Mouse (Mus musculus): ENCODE results near the gene Grid1. TPM values are rescaled to one million over a fixed set of nuclear protein-coding genes. Genes with fewer than 3 reads are reported as not detected.
A peak's percentile ranks its signal among the peaks of the same experiment; 100 is the strongest.

The Grid1 gene
- polyA plus RNA-seq, 1 experiment from 2014 or later = 5.2 TPM

DNA sequence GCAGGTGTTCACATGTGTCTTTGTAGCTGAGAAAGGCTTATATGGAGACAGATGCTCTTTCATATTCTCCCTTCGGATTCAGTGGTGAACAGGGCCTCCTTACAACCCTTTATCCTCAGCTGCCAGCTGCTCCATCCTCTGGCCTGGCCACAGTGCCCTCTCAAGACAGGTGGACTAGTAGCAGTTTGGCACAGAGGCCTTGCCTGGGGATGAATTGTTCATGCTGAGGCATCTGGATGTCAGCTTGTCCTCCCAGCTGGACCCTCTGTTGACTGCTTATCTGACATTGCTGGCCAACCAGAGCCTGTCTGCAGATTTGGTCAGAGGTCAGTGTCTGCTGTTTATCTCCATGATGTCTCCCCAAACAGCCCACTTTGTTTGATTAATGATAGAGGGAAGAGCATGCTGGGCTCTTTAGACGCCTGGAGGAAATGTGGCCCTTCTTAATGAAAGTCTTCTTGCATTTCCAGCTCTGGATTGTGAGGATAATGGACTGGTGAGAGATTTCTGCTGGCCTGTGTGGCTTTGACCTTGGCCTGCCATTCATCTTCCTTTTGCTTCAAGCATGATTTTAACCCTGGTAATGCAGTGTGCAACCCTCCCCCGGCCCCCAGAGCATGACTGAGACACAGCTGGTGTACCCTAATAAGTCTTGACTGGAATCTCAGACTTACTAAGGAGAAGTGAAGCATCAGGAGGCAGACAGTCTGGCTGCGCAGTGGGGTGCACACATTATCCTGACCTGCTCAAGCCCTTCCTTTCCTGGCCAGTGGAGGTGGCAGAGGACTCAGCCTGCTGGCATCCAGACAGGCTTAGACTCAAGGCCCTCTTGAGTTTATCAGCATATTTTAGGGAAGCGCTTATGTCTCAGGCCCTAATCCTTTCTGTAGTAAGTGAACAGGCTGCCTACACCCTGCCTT, 493.7 kb downstream of the Grid1 start:
- H3K27me3 ChIP-seq = no peaks in the 10 kb centered on the region
- no peaks in the 10 kb centered on the region for H3K36me3 ChIP-seq
- WGBS = 52% methylated on average over 5 of the region's 5 CpGs
- no peaks in the 10 kb centered on the region for H3K4me1 ChIP-seq (replicated peaks)
- no peak overlapping the region for H3K9ac ChIP-seq
- H3K4me2 ChIP-seq = no peak overlapping the region
- H3K4me3 ChIP-seq = no peak overlapping the region
- no peak overlapping the region for H3K27ac ChIP-seq (replicated peaks)
- no peak; the same call in 1 of the 2 replicates for ATAC-seq (ENCODE audit: low read depth)
- no peaks in the 10 kb centered on the region for H3K9me3 ChIP-seq

DNA sequence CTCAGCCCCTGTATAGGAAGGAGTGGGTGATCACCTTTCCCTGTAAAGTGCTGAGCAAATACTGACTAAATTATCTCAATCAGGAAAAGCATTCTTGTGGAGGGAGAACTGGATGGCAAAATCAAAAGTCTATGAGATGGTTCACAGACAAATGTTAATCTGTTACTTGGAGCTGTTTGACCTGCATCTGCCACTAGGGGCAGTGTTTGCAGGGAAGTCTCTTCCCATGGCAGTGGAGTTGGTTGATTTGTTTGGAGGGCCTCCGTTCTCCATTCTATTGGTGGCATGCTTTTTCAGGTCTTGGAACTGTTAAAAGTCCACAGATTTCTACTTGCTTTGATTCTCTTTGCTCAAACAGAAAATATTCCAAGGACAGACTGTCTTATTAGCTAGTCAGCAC, 506.4 kb downstream of the Grid1 start:
- Histone ChIP-seq H3K4me2 (no peak overlapping the region), H3K4me1 (replicated peaks) (no peaks in the 10 kb centered on the region), H3K36me3 (no peaks in the 10 kb centered on the region), H3K9ac (no peak overlapping the region), H3K27me3 (no peaks in the 10 kb centered on the region), H3K27ac (replicated peaks) (no peak overlapping the region), H3K9me3 (no peaks in the 10 kb centered on the region), H3K4me3 (no peak overlapping the region)
- ATAC-seq (ENCODE audit: low read depth) = no peak
- WGBS = 70% methylated on average over 1 of the region's 1 CpGs

DNA sequence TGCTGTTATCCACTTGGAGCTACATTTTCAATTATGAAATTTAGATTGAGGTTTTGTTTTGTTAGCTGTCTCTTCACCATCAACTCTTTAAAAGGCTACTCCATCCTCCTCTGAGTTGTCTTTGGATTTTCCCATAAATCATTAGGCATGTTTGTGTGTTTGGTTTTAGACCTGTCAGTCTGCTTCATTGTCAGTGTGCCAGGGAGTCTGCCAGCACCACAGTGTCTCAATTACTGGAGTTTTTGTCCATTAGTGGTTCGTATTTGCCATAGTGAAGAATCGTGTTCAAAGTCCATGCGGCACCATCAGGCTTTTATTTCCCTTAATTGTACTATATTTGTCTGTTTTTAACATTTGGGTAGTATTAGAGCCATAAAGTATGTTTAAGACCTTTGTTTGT, 516.7 kb downstream of the Grid1 start:
- no peaks in the 10 kb centered on the region for H3K4me1 ChIP-seq (replicated peaks)
- H3K27ac ChIP-seq (replicated peaks) = no peak overlapping the region
- ATAC-seq (ENCODE audit: low read depth) = no peak
- no peaks in the 10 kb centered on the region for H3K27me3 ChIP-seq
- WGBS = 86% methylated on average over 3 of the region's 3 CpGs
- H3K36me3 ChIP-seq = no peaks in the 10 kb centered on the region
- no peaks in the 10 kb centered on the region for H3K9me3 ChIP-seq
- H3K9ac ChIP-seq = no peak overlapping the region
- H3K4me2 ChIP-seq = no peak overlapping the region
- no peak overlapping the region for H3K4me3 ChIP-seq

DNA sequence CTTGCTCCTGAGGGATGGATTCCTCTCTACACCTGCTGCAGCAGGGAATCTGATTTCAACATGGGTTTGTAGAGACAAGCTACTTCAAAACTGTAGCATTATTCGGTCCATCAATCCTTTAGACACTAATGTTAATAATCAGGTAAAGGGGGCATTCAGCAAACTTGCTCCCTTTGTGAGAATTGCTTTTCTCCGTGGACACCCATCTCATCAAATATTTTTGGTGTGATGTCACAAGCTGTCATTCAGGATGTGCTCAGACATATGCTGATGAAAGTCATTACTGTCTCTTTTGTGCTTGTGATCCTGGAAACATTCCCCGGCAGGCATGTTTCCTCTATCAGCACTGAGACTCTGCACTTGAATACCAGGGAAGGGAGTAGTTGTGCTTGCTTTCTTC, 536.1 kb downstream of the Grid1 start:
- Histone ChIP-seq H3K27me3 (no peaks in the 10 kb centered on the region), H3K4me1 (replicated peaks) (0 out of 2 replicates have a peak, but pooled peaks cover 8% of the 10 kb centered on the region), H3K36me3 (no peaks in the 10 kb centered on the region), H3K9ac (no peak overlapping the region), H3K9me3 (no peaks in the 10 kb centered on the region), H3K4me2 (no peak overlapping the region), H3K4me3 (no peak overlapping the region), H3K27ac (replicated peaks) (no peak overlapping the region)
- no peak for ATAC-seq (ENCODE audit: low read depth)
- WGBS = 67% methylated on average over 3 of the region's 3 CpGs

DNA sequence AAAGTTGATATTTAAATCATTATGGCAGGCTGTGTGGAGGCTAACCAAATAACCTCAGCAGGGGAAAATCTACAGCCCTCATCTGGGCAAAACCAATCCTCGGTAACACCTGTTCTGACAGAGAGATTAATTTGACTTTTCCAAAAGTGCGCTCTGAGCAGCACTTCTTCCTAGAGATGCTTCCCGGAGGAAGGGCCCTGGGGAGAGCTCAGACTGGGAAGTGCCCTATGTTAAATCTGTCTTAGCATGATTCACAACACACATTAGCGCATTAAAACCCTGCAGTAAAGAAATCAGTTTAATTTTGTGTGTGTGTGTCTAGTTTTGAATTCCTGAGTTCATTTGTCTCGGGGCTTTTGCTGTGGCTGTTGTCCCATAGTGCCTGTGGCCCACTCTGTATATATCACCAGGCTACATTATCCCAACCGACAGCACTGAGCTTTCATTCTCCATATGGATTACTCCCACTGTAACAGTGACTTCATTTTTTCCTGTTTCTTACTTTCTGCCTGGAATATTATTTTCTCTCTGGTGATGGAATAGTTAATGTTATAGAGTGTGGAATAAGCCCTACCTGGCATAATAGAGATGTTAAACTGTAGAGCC, 536.7 kb downstream of the Grid1 start:
- 0 out of 2 replicates have a peak, but pooled peaks cover 8% of the 10 kb centered on the region for H3K4me1 ChIP-seq (replicated peaks)
- H3K4me2 ChIP-seq = no peak overlapping the region
- H3K9ac ChIP-seq = no peak overlapping the region
- ATAC-seq (ENCODE audit: low read depth) = peak; percentile 61
- H3K27ac ChIP-seq (replicated peaks) = no peak overlapping the region
- no peaks in the 10 kb centered on the region for H3K27me3 ChIP-seq
- WGBS = 67% methylated on average over 6 of the region's 6 CpGs
- H3K9me3 ChIP-seq = no peaks in the 10 kb centered on the region
- no peak overlapping the region for H3K4me3 ChIP-seq
- H3K36me3 ChIP-seq = no peaks in the 10 kb centered on the region

DNA sequence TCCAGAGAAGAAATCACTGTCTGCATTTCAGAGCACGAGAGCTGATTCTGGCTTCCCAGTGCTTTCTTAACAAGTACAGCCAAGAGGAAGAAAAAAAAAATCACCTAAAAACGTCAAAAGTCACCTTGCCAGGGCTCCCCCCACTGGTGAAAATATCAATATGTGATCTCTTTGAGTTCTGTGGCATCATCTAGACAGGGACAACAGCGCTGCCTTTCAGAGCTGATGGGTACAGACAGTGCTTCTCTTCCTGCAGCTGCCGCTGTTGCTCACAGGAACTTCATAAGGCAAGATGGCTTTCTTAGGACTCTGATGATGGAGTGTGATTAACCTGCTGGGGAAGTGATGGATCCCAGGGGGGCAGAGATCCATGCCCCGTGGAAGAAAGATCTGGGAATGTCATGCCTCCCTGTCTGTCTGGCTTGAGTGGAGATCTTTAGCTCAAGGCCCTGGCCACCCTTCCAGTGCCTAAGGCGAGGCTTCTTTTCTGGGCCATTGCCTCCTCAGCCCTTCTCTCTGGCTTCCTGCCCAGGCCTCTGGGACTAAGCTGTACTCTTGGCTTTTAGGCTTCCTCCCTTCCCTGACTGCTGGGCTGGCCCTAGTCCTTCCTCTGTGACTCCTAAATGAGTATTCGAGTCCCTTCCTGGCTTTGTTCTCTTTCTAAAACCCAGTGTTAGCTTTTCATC, 538.4 kb downstream of the Grid1 start:
- Histone ChIP-seq H3K4me3 (no peak overlapping the region), H3K27me3 (no peaks in the 10 kb centered on the region), H3K36me3 (no peaks in the 10 kb centered on the region), H3K27ac (replicated peaks) (no peak overlapping the region), H3K9ac (no peak overlapping the region), H3K9me3 (no peaks in the 10 kb centered on the region), H3K4me2 (no peak overlapping the region), H3K4me1 (replicated peaks) (0 out of 2 replicates have a peak, but pooled peaks cover 8% of the 10 kb centered on the region)
- no peak for ATAC-seq (ENCODE audit: low read depth)
- WGBS = 57% methylated on average over 7 of the region's 7 CpGs

DNA sequence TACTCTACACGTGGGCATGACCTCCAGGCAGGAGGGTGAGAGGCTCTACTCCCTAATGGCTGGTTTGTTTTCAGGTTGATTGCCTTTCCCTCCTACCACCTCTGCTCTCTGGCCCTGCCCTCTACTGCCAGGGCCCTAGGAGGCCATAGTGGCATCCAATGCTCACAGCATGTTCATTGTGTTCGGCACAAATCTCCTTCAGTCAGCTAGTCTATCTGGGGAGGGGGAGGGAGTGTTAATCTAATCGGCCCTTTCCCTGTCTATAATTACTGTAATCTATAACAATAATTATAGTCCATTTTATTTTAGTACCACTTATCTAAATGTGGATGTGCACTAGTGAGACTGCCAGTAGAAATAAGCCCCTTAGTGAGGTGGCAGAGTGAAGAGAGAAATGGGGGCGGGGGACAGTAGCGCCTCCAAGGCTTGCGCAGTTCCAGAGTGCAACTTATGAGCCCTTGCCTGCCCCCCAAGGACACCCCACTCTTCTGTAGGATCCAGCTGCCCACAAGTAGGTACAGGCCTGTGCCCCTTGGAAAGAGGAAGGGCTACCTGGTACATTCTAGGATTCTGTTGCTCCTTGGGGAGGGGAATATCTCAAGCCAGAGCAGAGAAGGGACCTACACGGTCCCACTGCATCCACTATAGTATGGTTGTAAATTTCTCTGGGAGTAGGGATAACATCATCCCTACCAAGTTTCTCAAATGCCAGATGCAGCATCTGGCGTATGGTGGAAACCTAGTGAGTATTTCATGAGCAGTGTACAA, 545.5 kb downstream of the Grid1 start:
- 67% methylated on average over 8 of the region's 8 CpGs for WGBS
- H3K9me3 ChIP-seq = no peaks in the 10 kb centered on the region
- H3K27me3 ChIP-seq = no peaks in the 10 kb centered on the region
- H3K4me2 ChIP-seq = no peak overlapping the region
- H3K9ac ChIP-seq = no peak overlapping the region
- peak; percentile 47; the same call in 1 of the 2 replicates for ATAC-seq (ENCODE audit: low read depth)
- no peaks in the 10 kb centered on the region for H3K36me3 ChIP-seq
- no peak overlapping the region for H3K4me3 ChIP-seq
- no peak overlapping the region for H3K27ac ChIP-seq (replicated peaks)
- 0 out of 2 replicates have a peak, but pooled peaks cover 7% of the 10 kb centered on the region for H3K4me1 ChIP-seq (replicated peaks)

DNA sequence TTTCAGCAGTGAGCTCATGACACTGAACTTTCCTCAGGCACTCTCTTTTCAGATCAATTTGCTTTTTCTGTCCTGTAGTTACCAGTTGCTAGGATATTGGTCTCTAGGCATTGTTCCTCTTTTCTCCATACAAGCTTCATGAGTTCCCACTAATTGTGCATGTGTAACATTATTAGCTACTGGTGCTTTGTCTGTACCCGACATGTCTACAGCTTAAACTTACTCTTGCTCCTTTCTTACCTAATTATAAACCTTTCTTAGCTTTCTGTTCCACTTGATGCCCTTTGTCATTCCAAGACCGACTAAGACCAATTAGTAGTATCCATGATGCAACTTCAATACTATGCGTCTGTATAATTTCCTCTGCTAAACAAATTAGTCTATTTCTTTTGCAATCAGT, 554.5 kb downstream of the Grid1 start:
- WGBS = 78% methylated on average over 3 of the region's 3 CpGs
- ATAC-seq (ENCODE audit: low read depth) = no peak
- no peaks in the 10 kb centered on the region for H3K36me3 ChIP-seq

DNA sequence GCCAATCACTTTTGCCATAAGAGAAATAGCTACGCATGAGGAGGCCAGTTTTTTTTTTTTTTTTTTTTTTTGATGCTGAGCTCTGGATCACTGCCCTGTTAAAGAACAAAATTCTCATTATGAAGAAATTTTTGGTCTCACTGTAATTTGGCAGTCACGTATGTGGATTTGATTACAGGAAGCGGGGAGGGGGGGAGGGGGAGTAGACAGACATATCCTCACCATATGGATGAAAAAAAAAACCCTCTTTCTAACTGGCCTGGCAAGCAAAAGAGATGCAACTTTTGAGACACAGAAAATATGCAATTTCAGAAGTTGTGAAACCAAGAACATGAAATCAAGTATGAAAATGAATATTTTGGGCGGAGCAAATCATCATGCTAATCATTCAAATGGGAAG, 573.7 kb downstream of the Grid1 start:
- H3K4me2 ChIP-seq = no peak overlapping the region
- no peak for ATAC-seq (ENCODE audit: low read depth)
- H3K4me1 ChIP-seq (replicated peaks) = no peaks in the 10 kb centered on the region
- H3K9ac ChIP-seq = no peak overlapping the region
- no peaks in the 10 kb centered on the region for H3K9me3 ChIP-seq
- H3K27ac ChIP-seq (replicated peaks) = no peak overlapping the region
- 80% methylated on average over 4 of the region's 4 CpGs for whole genome bisulfite sequencing
- H3K4me3 ChIP-seq = no peak overlapping the region
- H3K36me3 ChIP-seq = no peaks in the 10 kb centered on the region
- H3K27me3 ChIP-seq = no peaks in the 10 kb centered on the region

More for the DNA sequence above, 554.5 kb downstream of the Grid1 start:
- Histone ChIP-seq H3K4me1 (replicated peaks) (no peaks in the 10 kb centered on the region), H3K4me2 (no peak overlapping the region), H3K4me3 (no peak overlapping the region), H3K27me3 (no peaks in the 10 kb centered on the region), H3K27ac (replicated peaks) (no peak overlapping the region), H3K9ac (no peak overlapping the region), H3K9me3 (peaks cover 9% of the 10 kb centered on the region; the same call in 1 of the 2 replicates)

DNA sequence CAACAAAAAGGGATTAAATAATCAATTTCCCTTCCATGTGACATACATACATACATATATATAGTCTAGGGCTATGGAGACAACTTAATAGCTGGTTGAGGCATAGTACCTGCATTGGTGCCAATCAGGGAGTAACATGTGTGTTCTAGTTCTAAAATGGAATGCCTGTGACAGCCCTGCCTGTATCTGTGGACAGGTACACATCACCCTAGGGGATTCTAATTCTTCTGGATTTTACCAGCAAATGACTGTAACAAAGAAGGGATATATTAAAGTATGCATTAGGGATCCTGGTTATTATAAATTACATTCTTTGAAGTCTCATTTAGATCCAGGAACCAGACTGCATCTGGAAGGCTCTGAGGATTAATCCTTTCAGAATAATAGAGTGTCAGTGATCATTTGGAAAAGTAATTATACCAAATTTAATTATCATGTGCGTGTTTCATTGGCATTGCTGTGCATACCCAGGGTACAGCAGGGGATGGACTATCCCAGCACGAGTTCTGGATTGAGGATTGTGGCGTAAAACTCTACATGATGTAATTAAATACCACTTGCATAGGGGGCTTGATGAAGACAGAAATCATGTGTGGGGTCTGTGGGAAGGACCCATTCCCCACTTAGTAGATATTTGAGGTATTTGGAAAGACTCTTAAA, 584.5 kb downstream of the Grid1 start:
- 64% methylated on average over 3 of the region's 3 CpGs for WGBS
- Histone ChIP-seq H3K4me3 (no peak overlapping the region), H3K4me2 (no peak overlapping the region), H3K9me3 (no peaks in the 10 kb centered on the region), H3K27me3 (no peaks in the 10 kb centered on the region), H3K36me3 (no peaks in the 10 kb centered on the region), H3K9ac (no peak overlapping the region), H3K27ac (replicated peaks) (no peak overlapping the region), H3K4me1 (replicated peaks) (peaks cover 4% of the 10 kb centered on the region; the same call in 1 of the 2 replicates)
- peak; percentile 84 for ATAC-seq (ENCODE audit: low read depth)

DNA sequence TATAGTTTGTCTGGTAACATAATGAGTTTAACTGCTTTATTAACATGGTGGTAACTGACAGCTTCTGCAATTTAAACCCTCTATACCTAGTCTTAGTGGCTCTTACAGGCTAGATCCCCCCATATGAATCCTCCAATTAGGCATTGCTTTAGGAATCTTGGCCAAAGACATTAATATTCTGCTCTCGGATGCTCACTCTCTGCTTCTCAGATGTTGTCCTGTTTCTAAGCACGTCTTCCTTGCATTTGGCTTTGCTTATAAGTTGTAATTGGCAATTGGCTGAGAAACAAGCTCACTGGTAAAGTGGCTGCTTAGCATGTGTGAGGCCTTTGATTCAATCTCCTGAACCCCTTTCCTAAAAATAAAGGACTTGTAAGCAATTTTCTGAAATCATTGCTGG, 610.4 kb downstream of the Grid1 start:
- H3K27me3 ChIP-seq = no peaks in the 10 kb centered on the region
- H3K9ac ChIP-seq = no peak overlapping the region
- H3K4me3 ChIP-seq = no peak overlapping the region
- no peaks in the 10 kb centered on the region for H3K36me3 ChIP-seq
- H3K27ac ChIP-seq (replicated peaks) = no peak overlapping the region
- H3K4me1 ChIP-seq (replicated peaks) = no peaks in the 10 kb centered on the region
- WGBS = 89% methylated on average over 2 of the region's 2 CpGs
- no peaks in the 10 kb centered on the region for H3K9me3 ChIP-seq
- no peak for ATAC-seq (ENCODE audit: low read depth)
- no peak overlapping the region for H3K4me2 ChIP-seq
